Mouse (Mus musculus) olfactory bulb, adult 2 months (tissue): ENCODE measurements around the gene Wdr54. TPM values are rescaled to one million over a fixed set of nuclear protein-coding genes. Genes with fewer than 3 reads are reported as not detected.

ENCODE experiments used
- H3K27ac ChIP-seq: fragments of 200-500 bp; 2 replicates; pipeline ENCODE4 v1.5.1; 2012; ENCODE audit warnings: low read depth, low read length; ENCODE audit not compliant: insufficient read depth
- H3K4me1 ChIP-seq: fragments of 200-500 bp; 2 replicates; pipeline ENCODE4 v1.6.1; 2012; ENCODE audit warnings: low read length; ENCODE audit not compliant: control insufficient read depth, insufficient read depth
- H3K4me3 ChIP-seq: fragments of 200-500 bp; 2 replicates; pipeline ENCODE4 v1.5.1; 2012; ENCODE audit warnings: mild to moderate bottlenecking, low read depth, low read length, moderate library complexity; ENCODE audit not compliant: insufficient read depth
- CTCF ChIP-seq: fragments of 200-500 bp; IDR thresholded peaks from 2 replicates; pipeline ENCODE4 v1.5.1; 2012; ENCODE audit warnings: low read depth, mild to moderate bottlenecking, low read length, moderate library complexity; ENCODE audit not compliant: insufficient read depth
- POLR2A ChIP-seq: fragments of 200-500 bp; IDR thresholded peaks from 2 replicates; pipeline ENCODE4 v1.6.1; 2012; ENCODE audit warnings: mild to moderate bottlenecking, low read depth, low read length, moderate library complexity; ENCODE audit not compliant: insufficient read depth
- WGBS: fragments of 180-500 bp; shearing (Covaris S2); methylation state at CpG from one replicate; pipeline ENCODE4 v1.1.7; 2018; 5-methylcytosine and 5-hydroxymethylcytosine counted together
- polyA plus RNA-seq: library from polyadenylated mRNA; stranded (reverse); fragments of >200 nt; gene quantifications from 2 replicates; pipeline ENCODE4 v1.2.4, GENCODE M21; 2012; ENCODE audit warnings: low replicate concordance; ENCODE audit not compliant: missing spikeins, insufficient read depth, insufficient read length

Gene Wdr54
- polyA plus RNA-seq, 1 experiment, result not detected

DNA sequence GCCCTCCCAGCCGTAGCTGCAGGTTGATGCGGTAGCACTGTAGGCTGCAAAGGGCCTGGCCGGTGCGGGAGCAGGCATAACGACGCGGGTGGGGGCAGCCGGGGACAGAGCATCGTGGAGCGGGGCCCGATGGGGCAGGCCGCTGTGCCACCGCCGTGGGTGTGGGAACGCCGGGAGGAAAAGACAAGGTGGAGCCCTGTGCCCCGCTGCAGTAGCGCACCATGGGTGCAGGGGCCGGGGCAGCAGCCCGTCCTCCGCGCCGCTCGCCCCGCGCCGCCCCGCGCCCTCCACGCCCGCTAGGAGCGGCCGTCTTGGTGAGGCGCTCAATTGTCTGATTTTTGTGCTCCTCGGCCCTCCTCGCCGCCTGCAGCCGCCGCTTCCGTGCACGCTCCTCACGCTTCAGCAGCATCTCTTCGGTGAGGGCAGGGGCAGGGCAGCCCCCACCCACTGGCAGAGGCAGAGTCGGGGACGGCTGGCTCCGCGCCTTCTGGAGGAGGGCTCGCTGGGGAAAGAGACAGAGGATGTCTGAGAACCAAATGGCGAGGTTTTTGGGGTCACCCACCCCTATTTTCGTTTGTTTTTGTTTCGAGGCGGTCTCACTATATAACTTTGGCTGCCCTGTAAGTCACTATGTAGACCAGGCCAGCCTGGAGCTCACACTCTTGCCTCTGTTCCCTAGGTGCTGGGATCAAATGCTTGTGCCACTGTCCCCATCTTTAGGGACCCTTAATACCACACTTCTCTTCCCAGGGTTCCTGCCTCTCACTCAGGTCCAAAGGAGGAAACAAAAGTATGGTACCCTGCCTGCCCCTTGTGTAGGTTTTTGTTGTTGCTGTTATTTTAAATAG lies 34.1 kb downstream of the Wdr54 start:
- Histone ChIP-seq H3K4me1 (peaks cover 27% of the 10 kb centered on the region), H3K4me3 (peak overlapping the region; percentile 82), H3K27ac (peak overlapping the region; percentile 18)
- TF ChIP-seq CTCF, result no peak
- 2% methylated on average over 52 of the region's 52 CpGs for WGBS

GRCm38 (mm10) chr6:83120930-83121862 lies 35.0 kb downstream of the Wdr54 start, which contains the start of gene Wbp1:
Gene Wbp1, minus strand, starts transcription at chr6:83121559.
- WGBS, result under 1% methylated on average over 38 of the region's 38 CpGs
- peak; percentile 79 for TF ChIP-seq POLR2A
- no peak for TF ChIP-seq CTCF
- Histone ChIP-seq H3K27ac (peak within 1 kb of the TSS; percentile 74), H3K4me3 (peak within 1 kb of the TSS; percentile 82), H3K4me1 (peaks cover 27% of the 10 kb centered on the region)

- Histone ChIP-seq H3K4me3 (no peak overlapping the region), H3K4me1 (peaks cover 32% of the 10 kb centered on the region), H3K27ac (no peak overlapping the region)
- WGBS, result 64% methylated on average over 7 of the region's 7 CpGs
- no peak for TF ChIP-seq CTCF
- TF ChIP-seq POLR2A, result no peak
Measured at GRCm38 (mm10) chr6:83119734-83120051, 36.5 kb downstream of the Wdr54 start.

- Histone ChIP-seq H3K4me3 (no peak overlapping the region), H3K27ac (no peak overlapping the region), H3K4me1 (peaks cover 27% of the 10 kb centered on the region)
- TF ChIP-seq POLR2A, result no peak
- TF ChIP-seq CTCF, result no peak
- WGBS, result 74% methylated on average over 14 of the region's 14 CpGs
Measured at GRCm38 (mm10) chr6:83118825-83119733, 37.1 kb downstream of the Wdr54 start.

- H3K4me3 ChIP-seq, result no peak overlapping the region
- H3K4me1 ChIP-seq, result peaks cover 27% of the 10 kb centered on the region
- 76% methylated on average over 11 of the region's 11 CpGs for WGBS
- no peak overlapping the region for H3K27ac ChIP-seq
- TF ChIP-seq POLR2A, result no peak
- TF ChIP-seq CTCF, result no peak
Measured at GRCm38 (mm10) chr6:83118369-83118768, 37.8 kb downstream of the Wdr54 start.

- peaks cover 24% of the 10 kb centered on the region for H3K4me1 ChIP-seq
- no peak overlapping the region for H3K27ac ChIP-seq
- WGBS, result 91% methylated on average over 13 of the region's 13 CpGs
- no peak for TF ChIP-seq CTCF
- TF ChIP-seq POLR2A, result no peak
- H3K4me3 ChIP-seq, result no peak overlapping the region
Measured at GRCm38 (mm10) chr6:83117616-83118015, 38.6 kb downstream of the Wdr54 start.

DNA sequence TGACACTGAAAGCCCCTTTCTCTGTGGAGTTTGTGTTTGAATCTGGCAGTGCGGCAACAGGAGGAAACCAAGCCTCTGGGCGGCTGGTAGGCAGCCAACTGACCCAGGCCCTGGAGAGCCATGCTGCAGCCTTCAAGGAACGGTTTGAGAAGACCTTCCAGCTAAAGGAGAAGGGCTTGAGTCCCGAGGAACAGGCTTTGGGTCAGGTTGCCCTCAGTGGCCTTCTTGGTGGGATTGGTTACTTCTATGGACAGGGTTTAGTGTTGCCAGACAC lies 39.1 kb downstream of the Wdr54 start:
- 73% methylated on average over 4 of the region's 4 CpGs for WGBS
- H3K4me3 ChIP-seq, result no peak overlapping the region
- TF ChIP-seq CTCF (no peak), POLR2A (no peak)
- peaks cover 22% of the 10 kb centered on the region for H3K4me1 ChIP-seq
- no peak overlapping the region for H3K27ac ChIP-seq

- H3K4me3 ChIP-seq, result peak overlapping the region; percentile 78; the same call in 1 of the 2 replicates
- TF ChIP-seq POLR2A (no peak), CTCF (no peak)
- peaks cover 20% of the 10 kb centered on the region for H3K4me1 ChIP-seq
- 79% methylated on average over 11 of the region's 11 CpGs for WGBS
- no peak overlapping the region for H3K27ac ChIP-seq
Measured at GRCm38 (mm10) chr6:83116373-83117164, 39.6 kb downstream of the Wdr54 start.
